Comparison of ENCODE assay signal across 8 mouse cellular contexts in genomic region chr7:81214153-81214907, GRCm38 (mm10). TPM values are rescaled to one million over a fixed set of nuclear protein-coding genes. Genes with fewer than 3 reads are reported as not detected.
DNase-seq lines count a peak whose midpoint lies in the region; ATAC-seq and TF ChIP-seq lines count a peak whose summit lies in the region.

No protein-coding gene starts in this region.

- DNase-seq in kidney, adult 18-20 months, result peak; percentile 45
- DNase-seq in kidney, postnatal 10 days, result no peak
- peak; percentile 44 for DNase-seq in embryo, embryonic 11 days
- DNase-seq in hindbrain, postnatal 0 days (ENCODE audit: low spot score), result no peak
- peak; percentile 10 for DNase-seq in midbrain, embryonic 14.5 days
- no peak for DNase-seq in adrenal gland, postnatal 14 days
- DNase-seq in layer of hippocampus, postnatal 25 days (ENCODE audit: extremely low spot score in 1 of 2, low spot score in 1 of 2), result no peak
- no peak for DNase-seq in cerebellum, adult 8-10 months

- 0 out of 2 replicates have a peak, but pooled peaks have one; percentile 10 for ATAC-seq in hindbrain, postnatal 0 days
- ATAC-seq in midbrain, embryonic 14.5 days (ENCODE audit: low FRiP score, low TSS enrichment), result no peak

- H3K4me1 ChIP-seq in hindbrain, postnatal 0 days (ENCODE audit: insufficient read depth, low read length), result peaks cover 4% of the 10 kb centered on the region; the same call in 1 of the 2 replicates
- H3K4me1 ChIP-seq in midbrain, embryonic 14.5 days (ENCODE audit: control insufficient read depth, insufficient read depth, low read length), result peaks cover 3% of the 10 kb centered on the region; the same call in 1 of the 2 replicates

- TF ChIP-seq CTCF in hindbrain, postnatal 0 days (IDR thresholded peaks at IDR 0.05; ENCODE audit: low read depth), result no peak

- H3K27ac ChIP-seq in hindbrain, postnatal 0 days, result no peak overlapping the region
- H3K27ac ChIP-seq in midbrain, embryonic 14.5 days (replicated peaks; ENCODE audit: low read depth, low read length), result no peak overlapping the region

- peak overlapping the region; percentile 51 for H3K4me2 ChIP-seq in hindbrain, postnatal 0 days (ENCODE audit: low read depth, low read length)
- peak overlapping the region; percentile 62 for H3K4me2 ChIP-seq in midbrain, embryonic 14.5 days (ENCODE audit: low read length)

- peak overlapping the region; percentile 43 for H3K9ac ChIP-seq in hindbrain, postnatal 0 days (replicated peaks; ENCODE audit: low read length)
- peak overlapping the region; percentile 23; the same call in 1 of the 2 replicates for H3K9ac ChIP-seq in midbrain, embryonic 14.5 days (replicated peaks; ENCODE audit: low read length)

- H3K4me3 ChIP-seq in hindbrain, postnatal 0 days (ENCODE audit: low read length), result peak overlapping the region; percentile 43
- H3K4me3 ChIP-seq in midbrain, embryonic 14.5 days (replicated peaks; ENCODE audit: low read depth, low read length), result peak overlapping the region; percentile 47

- WGBS in hindbrain, postnatal 0 days, result 6% methylated on average over 40 of the region's 40 CpGs
- WGBS in midbrain, embryonic 14.5 days, result 4% methylated on average over 40 of the region's 40 CpGs

- peaks cover 44% of the 10 kb centered on the region for H3K27me3 ChIP-seq in hindbrain, postnatal 0 days (ENCODE audit: insufficient read depth, low read length)
- peaks cover 56% of the 10 kb centered on the region for H3K27me3 ChIP-seq in midbrain, embryonic 14.5 days (ENCODE audit: control insufficient read depth, insufficient read depth, low read length)

- H3K9me3 ChIP-seq in hindbrain, postnatal 0 days (ENCODE audit: low read length), result no peaks in the 10 kb centered on the region
- H3K9me3 ChIP-seq in midbrain, embryonic 14.5 days (ENCODE audit: control insufficient read depth, low read length), result no peaks in the 10 kb centered on the region

- no peaks in the 10 kb centered on the region for H3K36me3 ChIP-seq in hindbrain, postnatal 0 days (ENCODE audit: insufficient read depth, low read length)
- no peaks in the 10 kb centered on the region for H3K36me3 ChIP-seq in midbrain, embryonic 14.5 days (ENCODE audit: control insufficient read depth, insufficient read depth, low read length)

RNA-seq across cellular contexts. Expression of gene Pde8a, which starts 0.9 kb away (rescaled TPM):
- total RNA-seq in hindbrain, postnatal 0 days (2014; rRNA removed), result 2.1 and 4.5 TPM in 2 replicates
- polyA plus RNA-seq in hindbrain, postnatal 0 days (2015; fragmentation: Nextera tagmentation; extraction: Ambion mirVana), result 1.8 and 1.9 TPM in 2 replicates
- 1.8 and 2.4 TPM in 2 replicates for polyA plus RNA-seq in midbrain, embryonic 14.5 days (2014; fragmentation: Nextera tagmentation; extraction: Ambion mirVana)
- total RNA-seq in adrenal gland, postnatal 14 days (2021), result 33.3 and 38.6 TPM in 2 replicates
- 1 to 10 TPM; 7.3 to 7.4 TPM for total RNA-seq in layer of hippocampus, postnatal 25 days (2021)

Comparison
In these comparisons a context has a peak if more than half of its experiments do, and no peak if none do; other contexts are left out.
1. DNase-seq: peak in kidney, adult 18-20 months (single experiment), embryo, embryonic 11 days (single experiment) and midbrain, embryonic 14.5 days (single experiment); none in kidney, postnatal 10 days (single experiment), hindbrain, postnatal 0 days (single experiment), adrenal gland, postnatal 14 days (single experiment), layer of hippocampus, postnatal 25 days (0 of 2) and cerebellum, adult 8-10 months (single experiment).